9 mouse cellular contexts compared by ENCODE assay signal in the genomic region with DNA sequence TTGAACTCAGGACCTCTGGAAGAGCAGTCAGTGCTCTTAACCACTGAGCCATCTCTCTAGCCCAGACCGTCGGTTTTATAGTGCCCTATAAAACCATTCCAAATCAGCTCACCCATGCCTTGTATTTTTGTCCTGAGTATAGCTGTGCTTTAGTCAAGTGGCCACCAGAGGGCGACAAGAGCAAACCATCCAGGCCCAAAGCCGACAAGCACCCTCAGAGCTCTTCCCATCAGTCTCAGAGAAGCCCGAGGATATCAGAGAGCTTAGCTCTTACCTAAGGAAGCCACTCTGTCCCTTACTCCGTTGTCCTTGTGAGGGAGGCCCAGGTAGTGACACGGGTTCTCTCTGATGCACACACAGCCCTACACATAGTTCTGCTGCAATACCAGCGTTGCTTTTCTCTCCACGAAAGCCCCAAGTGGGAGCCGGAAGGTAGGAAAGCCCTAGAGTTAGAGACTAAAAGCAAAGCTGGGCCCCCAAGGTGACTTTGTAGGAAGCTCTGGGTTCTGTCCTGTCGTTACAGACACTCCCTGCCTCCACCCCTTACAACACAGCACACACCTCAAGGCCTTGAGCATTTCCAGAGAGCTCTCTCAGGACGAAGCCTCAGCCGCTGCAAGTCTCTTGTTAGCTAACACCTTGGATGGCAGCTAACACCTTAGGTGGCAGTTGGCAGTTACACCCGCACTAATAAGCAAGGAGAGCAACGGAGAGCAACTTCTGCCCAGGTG. TPM values are rescaled to one million over a fixed set of nuclear protein-coding genes. Genes with fewer than 3 reads are reported as not detected.
DNase-seq lines count a peak whose midpoint lies in the region; ATAC-seq and TF ChIP-seq lines count a peak whose summit lies in the region.
"Had no signal": no experiment of that assay in that cellular context is flagged by ENCODE, and none has a peak within 500 bp of the region (broad histone marks: within the 10 kb centered on the region; RNA-seq: fewer than 3 reads in every experiment).

No protein-coding gene starts in this region.

- TF ChIP-seq POLR2A in bone marrow macrophage, adult 2 months (IDR thresholded peaks at IDR 0.05; ENCODE audit: borderline replicate concordance, low read depth, low read length) = no peak

- H3K27ac ChIP-seq in bone marrow macrophage, adult 2 months (ENCODE audit: insufficient read depth, low read depth, low read length) = no peak overlapping the region
- no peak overlapping the region for H3K27ac ChIP-seq in heart, postnatal 0 days (ENCODE audit: low read depth)
- H3K27ac ChIP-seq in liver, embryonic 14.5 days = no peak overlapping the region
- H3K27ac ChIP-seq in neural tube, embryonic 14.5 days (ENCODE audit: low read depth, low read length) = no peak overlapping the region
- H3K27ac ChIP-seq: midbrain, embryonic 12.5 days had no signal

- TF ChIP-seq EP300 in heart, postnatal 0 days (IDR thresholded peaks at IDR 0.05; ENCODE audit: low read depth) = no peak
- no peak for TF ChIP-seq EP300 in liver, embryonic 14.5 days (IDR thresholded peaks at IDR 0.05; ENCODE audit: low read depth)

- H3K4me1 ChIP-seq in G1E (ENCODE audit: insufficient read depth, low read depth, low read length) = 0 out of 2 replicates have a peak, but pooled peaks cover 5% of the 10 kb centered on the region
- no peaks in the 10 kb centered on the region for H3K4me1 ChIP-seq in bone marrow macrophage, adult 2 months (ENCODE audit: control insufficient read depth, insufficient read depth, low read length)
- peaks cover 11% of the 10 kb centered on the region; the same call in 1 of the 2 replicates for H3K4me1 ChIP-seq in heart, postnatal 0 days (ENCODE audit: control insufficient read depth, insufficient read depth)
- H3K4me1 ChIP-seq in liver, embryonic 14.5 days (replicated peaks; ENCODE audit: control insufficient read depth in 2 of 2, insufficient read depth in 2 of 2, low read length in 1 of 2) = no peaks in the 10 kb centered on the region
- H3K4me1 ChIP-seq in neural tube, embryonic 14.5 days (ENCODE audit: control insufficient read depth, insufficient read depth, low read length) = no peaks in the 10 kb centered on the region

- peak; percentile 51; the same call in 1 of the 2 replicates for ATAC-seq in G1E (ENCODE audit: extremely low read depth, insufficient number of reproducible peaks, low FRiP score, poor library complexity, severe bottlenecking)
- ATAC-seq in erythroblast, adult 5-6 weeks (replicated peaks; ENCODE audit: low FRiP score, poor library complexity, severe bottlenecking) = peak; percentile 67
- ATAC-seq in heart, postnatal 0 days (ENCODE audit: insufficient read depth, low read depth) = peak; percentile 69
- ATAC-seq in liver, embryonic 14.5 days (ENCODE audit: insufficient read depth) = 0 out of 2 replicates have a peak, but pooled peaks have one; percentile 31
- ATAC-seq in neural tube, embryonic 14.5 days (ENCODE audit: low read depth) = peak; percentile 84
- no peak for ATAC-seq in activated CD4-positive, CD25-positive, alpha-beta regulatory T cell, adult 4 months

- no peaks in the 10 kb centered on the region for H3K9me3 ChIP-seq in G1E (replicated peaks)
- no peaks in the 10 kb centered on the region for H3K9me3 ChIP-seq in heart, postnatal 0 days (replicated peaks; ENCODE audit: control insufficient read depth, low read length)
- no peaks in the 10 kb centered on the region for H3K9me3 ChIP-seq in liver, embryonic 14.5 days (ENCODE audit: control insufficient read depth, low read length)
- no peaks in the 10 kb centered on the region for H3K9me3 ChIP-seq in neural tube, embryonic 14.5 days (ENCODE audit: control insufficient read depth, low read length)
- H3K9me3 ChIP-seq: midbrain, embryonic 12.5 days had no signal

- no peak overlapping the region for H3K4me2 ChIP-seq in heart, postnatal 0 days (ENCODE audit: low read depth, low read length)
- no peak overlapping the region for H3K4me2 ChIP-seq in liver, embryonic 14.5 days (ENCODE audit: low read depth)
- no peak overlapping the region for H3K4me2 ChIP-seq in neural tube, embryonic 14.5 days (ENCODE audit: low read depth, low read length)
- H3K4me2 ChIP-seq: midbrain, embryonic 12.5 days had no signal

- no peak overlapping the region for H3K9ac ChIP-seq in heart, postnatal 0 days (replicated peaks; ENCODE audit: low read depth, low read length)
- H3K9ac ChIP-seq in liver, embryonic 14.5 days (replicated peaks) = no peak overlapping the region
- no peak overlapping the region for H3K9ac ChIP-seq in neural tube, embryonic 14.5 days (replicated peaks; ENCODE audit: low read depth, low read length)
- H3K9ac ChIP-seq: midbrain, embryonic 12.5 days had no signal

- peak; percentile 78 for DNase-seq in G1E (ENCODE audit: low spot score)
- peak; percentile 80 for DNase-seq in heart, postnatal 0 days (ENCODE audit: low spot score)
- DNase-seq in kidney, postnatal 25 days = peak; percentile 79 to 88
- peak in 2 of 3 experiments; percentile 47 to 49 for DNase-seq in liver, embryonic 14.5 days (ENCODE audit: low read depth in 3 of 3, low spot score in 3 of 3)

- peaks cover 36% of the 10 kb centered on the region for H3K27me3 ChIP-seq in G1E (ENCODE audit: insufficient read depth, low read length)
- peaks cover 8% of the 10 kb centered on the region; the same call in 1 of the 2 replicates for H3K27me3 ChIP-seq in heart, postnatal 0 days (ENCODE audit: control insufficient read depth, insufficient read depth, low read length)
- peaks cover 6% of the 10 kb centered on the region for H3K27me3 ChIP-seq in liver, embryonic 14.5 days (ENCODE audit: control insufficient read depth, insufficient read depth, low read length)
- peaks cover 5% of the 10 kb centered on the region for H3K27me3 ChIP-seq in neural tube, embryonic 14.5 days (ENCODE audit: control insufficient read depth, insufficient read depth, low read length)

- WGBS in heart, postnatal 0 days = 20% methylated on average over 15 of the region's 15 CpGs
- 19% methylated on average over 15 of the region's 15 CpGs for WGBS in liver, embryonic 14.5 days (ENCODE audit: insufficient replicate concordance)
- WGBS in neural tube, embryonic 14.5 days = 23% methylated on average over 15 of the region's 15 CpGs

- no peak overlapping the region for H3K4me3 ChIP-seq in G1E (ENCODE audit: low read depth, low read length)
- no peak overlapping the region for H3K4me3 ChIP-seq in bone marrow macrophage, adult 2 months (ENCODE audit: insufficient read depth, low read length)
- no peak overlapping the region for H3K4me3 ChIP-seq in heart, postnatal 0 days (ENCODE audit: low read depth, low read length)
- H3K4me3 ChIP-seq in liver, embryonic 14.5 days (ENCODE audit: insufficient read depth in 1 of 2, low read depth in 2 of 2, low read length in 2 of 2) = no peak overlapping the region
- H3K4me3 ChIP-seq in neural tube, embryonic 14.5 days (ENCODE audit: low read depth, low read length) = no peak overlapping the region
- H3K4me3 ChIP-seq: midbrain, embryonic 12.5 days had no signal

- no peaks in the 10 kb centered on the region for H3K36me3 ChIP-seq in G1E (replicated peaks)
- no peaks in the 10 kb centered on the region for H3K36me3 ChIP-seq in heart, postnatal 0 days (replicated peaks; ENCODE audit: control insufficient read depth, insufficient read depth, low read length)
- no peaks in the 10 kb centered on the region for H3K36me3 ChIP-seq in liver, embryonic 14.5 days (replicated peaks; ENCODE audit: control insufficient read depth, insufficient read depth, low read depth)
- H3K36me3 ChIP-seq in neural tube, embryonic 14.5 days (ENCODE audit: control insufficient read depth, insufficient read depth, low read length) = no peaks in the 10 kb centered on the region
- H3K36me3 ChIP-seq: midbrain, embryonic 12.5 days had no signal

- peak; percentile 74 for TF ChIP-seq CTCF in G1E (IDR thresholded peaks at IDR 0.05; ENCODE audit: low read depth, low read length)
- peak; percentile 77 for TF ChIP-seq CTCF in bone marrow macrophage, adult 2 months (IDR thresholded peaks at IDR 0.05; ENCODE audit: low read depth, low read length)
- TF ChIP-seq CTCF in heart, postnatal 0 days (IDR thresholded peaks at IDR 0.05; ENCODE audit: low read depth) = peak; percentile 94
- TF ChIP-seq CTCF in liver, embryonic 14.5 days (IDR thresholded peaks at IDR 0.05; ENCODE audit: low read depth) = peak; percentile 95

RNA-seq across cellular contexts. Expression of a gene that starts 5.0 kb away (rescaled TPM):
- total RNA-seq in G1E (2014; fragmentation: Nextera tagmentation) = not detected in 2 replicates
- total RNA-seq in G1E (2017) = not detected in 2 replicates
- polyA plus RNA-seq in G1E (2012) = not detected in 2 replicates
- not detected in 2 replicates for polyA plus RNA-seq in bone marrow macrophage, adult 2 months (2012; ENCODE audit: insufficient read depth, insufficient read length, missing spikeins)
- not detected in 2 replicates for total RNA-seq in erythroblast, adult 5-6 weeks (2015; ENCODE audit: low replicate concordance)
- not detected in 2 replicates for total RNA-seq in erythroblast, adult 5-6 weeks (2017; ENCODE audit: low replicate concordance)
- not detected in 2 replicates for total RNA-seq in heart, postnatal 0 days (2014; rRNA removed; ENCODE audit: low replicate concordance)
- not detected in 2 replicates for polyA plus RNA-seq in heart, postnatal 0 days (2015; fragmentation: Nextera tagmentation; extraction: Ambion mirVana)
- polyA plus RNA-seq in liver, embryonic 14.5 days (2012; rRNA removed) = not detected in 2 replicates
- polyA plus RNA-seq in liver, embryonic 14.5 days (2014; fragmentation: Nextera tagmentation; extraction: Ambion mirVana) = 0.15 and 0.21 TPM in 2 replicates
- polyA plus RNA-seq in neural tube, embryonic 14.5 days (2014; fragmentation: Nextera tagmentation; extraction: Ambion mirVana) = 0.43 and 1.5 TPM in 2 replicates
- polyA plus RNA-seq in activated CD4-positive, CD25-positive, alpha-beta regulatory T cell, adult 4 months (2017; shearing (Covaris generic)) = not detected

RNA-seq across cellular contexts. Expression of a gene that starts 15.2 kb away (rescaled TPM):
- not detected in 2 replicates for total RNA-seq in G1E (2014; fragmentation: Nextera tagmentation)
- 0.27 TPM in 1 of 2 replicates, not detected in the other for total RNA-seq in G1E (2017)
- polyA plus RNA-seq in G1E (2012) = not detected in 2 replicates
- 7.8 and 8.0 TPM in 2 replicates for polyA plus RNA-seq in bone marrow macrophage, adult 2 months (2012; ENCODE audit: insufficient read depth, insufficient read length, missing spikeins)
- total RNA-seq in erythroblast, adult 5-6 weeks (2015; ENCODE audit: low replicate concordance) = not detected in 2 replicates
- not detected in 2 replicates for total RNA-seq in erythroblast, adult 5-6 weeks (2017; ENCODE audit: low replicate concordance)
- 7.9 and 51.6 TPM in 2 replicates for total RNA-seq in heart, postnatal 0 days (2014; rRNA removed; ENCODE audit: low replicate concordance)
- polyA plus RNA-seq in heart, postnatal 0 days (2015; fragmentation: Nextera tagmentation; extraction: Ambion mirVana) = 8.5 and 9.8 TPM in 2 replicates
- polyA plus RNA-seq in liver, embryonic 14.5 days (2012; rRNA removed) = 18.1 and 20.1 TPM in 2 replicates
- polyA plus RNA-seq in liver, embryonic 14.5 days (2014; fragmentation: Nextera tagmentation; extraction: Ambion mirVana) = 15.8 and 19.3 TPM in 2 replicates
- polyA plus RNA-seq in neural tube, embryonic 14.5 days (2014; fragmentation: Nextera tagmentation; extraction: Ambion mirVana) = 1.2 and 2.0 TPM in 2 replicates
- polyA plus RNA-seq in activated CD4-positive, CD25-positive, alpha-beta regulatory T cell, adult 4 months (2017; shearing (Covaris generic)) = not detected

RNA-seq across cellular contexts. Expression of a gene that starts 24.1 kb away (rescaled TPM):
- total RNA-seq in G1E (2014; fragmentation: Nextera tagmentation) (not detected in 2 replicates), G1E (2017) (not detected in 2 replicates)
- polyA plus RNA-seq in G1E (2012) = not detected in 2 replicates
- 32.5 and 41.6 TPM in 2 replicates for polyA plus RNA-seq in bone marrow macrophage, adult 2 months (2012; ENCODE audit: insufficient read depth, insufficient read length, missing spikeins)
- 0.58 and 10.9 TPM in 2 replicates for total RNA-seq in erythroblast, adult 5-6 weeks (2015; ENCODE audit: low replicate concordance)
- 1.8 and 2.6 TPM in 2 replicates for total RNA-seq in erythroblast, adult 5-6 weeks (2017; ENCODE audit: low replicate concordance)
- 119 and 147 TPM in 2 replicates for total RNA-seq in heart, postnatal 0 days (2014; rRNA removed; ENCODE audit: low replicate concordance)
- polyA plus RNA-seq in heart, postnatal 0 days (2015; fragmentation: Nextera tagmentation; extraction: Ambion mirVana) = 13.9 and 18.2 TPM in 2 replicates
- 22.5 and 23.2 TPM in 2 replicates for polyA plus RNA-seq in liver, embryonic 14.5 days (2012; rRNA removed)
- polyA plus RNA-seq in liver, embryonic 14.5 days (2014; fragmentation: Nextera tagmentation; extraction: Ambion mirVana) = 5.3 and 6.6 TPM in 2 replicates
- 43.4 and 54.1 TPM in 2 replicates for polyA plus RNA-seq in neural tube, embryonic 14.5 days (2014; fragmentation: Nextera tagmentation; extraction: Ambion mirVana)
- under 1 TPM; 0.25 to 0.27 TPM for polyA plus RNA-seq in activated CD4-positive, CD25-positive, alpha-beta regulatory T cell, adult 4 months (2017; shearing (Covaris generic))

RNA-seq across cellular contexts. Expression of a gene that starts 40.6 kb away (rescaled TPM):
- 82.1 and 94.7 TPM in 2 replicates for total RNA-seq in G1E (2014; fragmentation: Nextera tagmentation)
- total RNA-seq in G1E (2017) = 83.6 and 101 TPM in 2 replicates
- 66.3 and 123 TPM in 2 replicates for polyA plus RNA-seq in G1E (2012)
- 300 and 304 TPM in 2 replicates for polyA plus RNA-seq in bone marrow macrophage, adult 2 months (2012; ENCODE audit: insufficient read depth, insufficient read length, missing spikeins)
- total RNA-seq in erythroblast, adult 5-6 weeks (2015; ENCODE audit: low replicate concordance) = 121 and 131 TPM in 2 replicates
- 287 and 456 TPM in 2 replicates for total RNA-seq in erythroblast, adult 5-6 weeks (2017; ENCODE audit: low replicate concordance)
- 12.5 and 14.8 TPM in 2 replicates for total RNA-seq in heart, postnatal 0 days (2014; rRNA removed; ENCODE audit: low replicate concordance)
- 8.9 and 9.5 TPM in 2 replicates for polyA plus RNA-seq in heart, postnatal 0 days (2015; fragmentation: Nextera tagmentation; extraction: Ambion mirVana)
- polyA plus RNA-seq in liver, embryonic 14.5 days (2012; rRNA removed) = 57.6 and 61.8 TPM in 2 replicates
- 78.7 and 88.5 TPM in 2 replicates for polyA plus RNA-seq in liver, embryonic 14.5 days (2014; fragmentation: Nextera tagmentation; extraction: Ambion mirVana)
- 0.81 TPM in 1 of 2 replicates, not detected in the other for polyA plus RNA-seq in neural tube, embryonic 14.5 days (2014; fragmentation: Nextera tagmentation; extraction: Ambion mirVana)
- polyA plus RNA-seq in activated CD4-positive, CD25-positive, alpha-beta regulatory T cell, adult 4 months (2017; shearing (Covaris generic)) = not detected
